Mouse (Mus musculus): Measurements from ENCODE around the gene Slfn1.
"Not testable (repeated sequence)": the region's sequence is repeated elsewhere in the genome, so short reads cannot be mapped to it uniquely, and the experiment has no call there.

DNA sequence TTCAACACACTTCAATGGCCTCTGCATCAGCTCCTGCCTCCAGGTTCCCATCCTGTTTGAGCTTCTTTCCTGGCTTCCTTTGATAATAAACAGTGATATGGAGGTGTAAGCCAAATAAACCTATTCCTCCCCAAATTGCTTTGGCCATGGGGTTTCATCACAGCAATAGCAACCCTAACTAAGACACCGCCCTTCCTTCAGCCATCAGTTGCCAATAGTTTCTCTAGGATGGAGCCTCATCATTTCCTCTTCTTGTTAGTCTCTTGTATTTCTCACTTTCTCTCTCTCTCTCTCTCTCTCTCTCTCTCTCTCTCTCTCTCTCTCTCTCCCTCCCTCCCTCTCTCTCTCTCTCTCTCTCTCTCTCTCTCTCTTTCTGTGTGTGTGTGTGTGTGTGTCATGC lies 32.3 kb downstream of the Slfn1 start:
- TF ChIP-seq CTCF (IDR thresholded peaks at IDR 0.05; ENCODE audit: low read depth, low read length); POLR2A (IDR thresholded peaks at IDR 0.05; ENCODE audit: extremely low read depth, insufficient read depth, low read length): not testable (repeated sequence)

Measured in liver, adult 2 months (tissue).